Mouse (Mus musculus): ENCODE measurements around the gene Sult5a1. TPM values are rescaled to one million over a fixed set of nuclear protein-coding genes. Genes with fewer than 3 reads are reported as not detected.
A peak's percentile ranks its signal among the peaks of the same experiment; 100 is the strongest.

Sult5a1 gene
- polyA plus RNA-seq, 1 experiment from 2014 or later = 5.8 TPM

- Histone ChIP-seq H3K36me3 (no peaks in the 10 kb centered on the region), H3K4me1 (replicated peaks) (peaks cover 13% of the 10 kb centered on the region), H3K9ac (no peak overlapping the region), H3K27me3 (replicated peaks) (no peaks in the 10 kb centered on the region), H3K4me2 (no peak overlapping the region), H3K4me3 (no peak overlapping the region), H3K27ac (ENCODE audit: poor library complexity, severe bottlenecking) (no peak overlapping the region), H3K9me3 (replicated peaks) (peaks cover 25% of the 10 kb centered on the region)
- ATAC-seq (ENCODE audit: insufficient number of reproducible peaks, low FRiP score) = no peak
- WGBS = 66% methylated on average over 3 of the region's 3 CpGs
These were observed 23.3 kb upstream of the Sult5a1 start for GRCm38 (mm10) chr8:123181391-123181790.

GRCm38 (mm10) chr8:123156070-123156773 is 1.9 kb downstream of the Sult5a1 start:
- 34% methylated on average over 9 of the region's 9 CpGs for WGBS
- no peak overlapping the region for H3K4me2 ChIP-seq
- peak; percentile 50; the same call in 1 of the 2 replicates for ATAC-seq (ENCODE audit: insufficient number of reproducible peaks, low FRiP score)
- H3K27me3 ChIP-seq (replicated peaks) = no peaks in the 10 kb centered on the region
- H3K27ac ChIP-seq (ENCODE audit: poor library complexity, severe bottlenecking) = no peak overlapping the region
- H3K9me3 ChIP-seq (replicated peaks) = no peaks in the 10 kb centered on the region
- H3K4me3 ChIP-seq = no peak overlapping the region
- H3K4me1 ChIP-seq (replicated peaks) = peaks cover 36% of the 10 kb centered on the region
- H3K36me3 ChIP-seq = no peaks in the 10 kb centered on the region
- H3K9ac ChIP-seq = no peak overlapping the region

DNA sequence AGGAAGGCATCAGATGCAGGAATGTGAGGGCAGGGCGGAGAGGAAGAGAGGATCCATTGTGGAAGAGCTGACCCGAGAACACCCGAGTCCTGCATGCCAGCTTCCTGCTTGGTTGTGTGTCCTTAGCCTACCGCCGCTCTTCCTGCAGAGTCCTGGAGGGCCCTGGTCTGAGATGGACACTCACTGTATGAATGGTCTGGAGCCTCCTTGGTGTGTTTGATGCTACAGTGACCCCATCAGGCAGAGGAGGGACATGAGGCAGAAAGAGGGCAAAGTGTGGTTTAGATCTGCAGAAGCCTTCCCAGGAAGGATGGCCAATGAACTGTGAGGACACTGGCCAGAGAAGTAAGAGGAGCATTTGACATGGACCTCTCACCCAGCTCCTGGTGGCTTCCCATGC is 2.9 kb downstream of the Sult5a1 start:
- WGBS = 61% methylated on average over 5 of the region's 5 CpGs
- Histone ChIP-seq H3K27me3 (replicated peaks) (no peaks in the 10 kb centered on the region), H3K4me1 (replicated peaks) (peaks cover 36% of the 10 kb centered on the region), H3K9ac (no peak overlapping the region), H3K27ac (ENCODE audit: poor library complexity, severe bottlenecking) (no peak overlapping the region), H3K4me3 (no peak overlapping the region), H3K9me3 (replicated peaks) (no peaks in the 10 kb centered on the region), H3K4me2 (no peak overlapping the region), H3K36me3 (no peaks in the 10 kb centered on the region)
- ATAC-seq (ENCODE audit: insufficient number of reproducible peaks, low FRiP score) = no peak

DNA sequence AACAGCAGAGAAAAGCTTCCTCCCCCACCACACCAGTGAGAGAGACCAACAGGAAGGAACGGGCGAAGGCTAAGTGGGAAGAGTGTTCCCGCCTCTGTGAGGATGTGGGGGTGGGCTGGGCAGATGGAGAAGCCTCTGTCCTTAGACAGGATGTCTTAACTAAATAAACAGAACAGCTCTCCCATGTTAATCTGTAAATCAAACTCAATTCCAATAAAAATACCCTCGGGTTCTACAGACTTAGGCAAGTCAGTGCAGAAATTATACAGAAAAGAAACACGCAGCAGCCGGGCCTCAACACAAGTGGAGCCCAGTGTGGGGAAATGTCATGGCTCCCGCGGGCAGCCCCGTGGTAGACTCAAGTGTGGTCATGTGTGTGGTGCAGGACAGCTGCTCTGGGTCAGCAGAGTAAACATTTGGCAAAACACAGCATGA is 7.4 kb downstream of the Sult5a1 start:
- peaks cover 1% of the 10 kb centered on the region for H3K4me1 ChIP-seq (replicated peaks)
- no peak overlapping the region for H3K4me2 ChIP-seq
- H3K9me3 ChIP-seq (replicated peaks) = 0 out of 2 replicates have a peak, but pooled peaks cover 3% of the 10 kb centered on the region
- H3K9ac ChIP-seq = no peak overlapping the region
- H3K36me3 ChIP-seq = no peaks in the 10 kb centered on the region
- H3K27ac ChIP-seq (ENCODE audit: poor library complexity, severe bottlenecking) = no peak overlapping the region
- peak; percentile 62 for ATAC-seq (ENCODE audit: insufficient number of reproducible peaks, low FRiP score)
- 63% methylated on average over 9 of the region's 9 CpGs for WGBS
- H3K4me3 ChIP-seq = no peak overlapping the region
- no peaks in the 10 kb centered on the region for H3K27me3 ChIP-seq (replicated peaks)

DNA sequence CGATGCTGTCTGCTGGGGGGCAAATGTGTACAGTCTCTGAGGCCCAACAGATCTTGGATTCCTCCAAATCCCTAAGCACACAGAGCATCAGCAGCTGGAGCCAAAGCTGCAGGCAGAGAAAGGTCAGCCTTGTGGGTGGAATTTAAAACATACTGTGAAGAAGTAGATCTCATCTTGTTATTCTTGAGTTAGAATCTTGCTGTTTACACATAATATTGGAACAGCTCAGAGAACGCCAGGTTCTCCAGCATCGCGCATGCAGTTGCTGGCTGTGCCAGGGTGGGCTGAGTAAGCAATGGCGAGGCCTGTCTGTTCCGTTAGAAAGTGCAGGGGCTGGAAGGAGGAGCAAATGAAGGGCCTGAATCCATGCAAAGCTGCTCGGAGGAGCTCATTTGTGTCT is 11.7 kb downstream of the Sult5a1 start:
- WGBS = 79% methylated on average over 7 of the region's 7 CpGs

GRCm38 (mm10) chr8:123145279-123145678 is 12.8 kb downstream of the Sult5a1 start:
- Histone ChIP-seq H3K27ac (ENCODE audit: poor library complexity, severe bottlenecking) (no peak overlapping the region), H3K9me3 (replicated peaks) (0 out of 2 replicates have a peak, but pooled peaks cover 3% of the 10 kb centered on the region), H3K4me1 (replicated peaks) (no peaks in the 10 kb centered on the region; the same call in 1 of the 2 replicates), H3K9ac (no peak overlapping the region), H3K27me3 (replicated peaks) (no peaks in the 10 kb centered on the region), H3K4me2 (no peak overlapping the region), H3K4me3 (no peak overlapping the region), H3K36me3 (no peaks in the 10 kb centered on the region)
- ATAC-seq (ENCODE audit: insufficient number of reproducible peaks, low FRiP score) = no peak
- 52% methylated on average over 6 of the region's 6 CpGs for WGBS

More for the DNA sequence above, 11.7 kb downstream of the Sult5a1 start:
- no peaks in the 10 kb centered on the region; the same call in 1 of the 2 replicates for H3K4me1 ChIP-seq (replicated peaks)
- H3K9me3 ChIP-seq (replicated peaks) = 0 out of 2 replicates have a peak, but pooled peaks cover 3% of the 10 kb centered on the region
- no peaks in the 10 kb centered on the region for H3K36me3 ChIP-seq
- H3K27ac ChIP-seq (ENCODE audit: poor library complexity, severe bottlenecking) = no peak overlapping the region
- ATAC-seq (ENCODE audit: insufficient number of reproducible peaks, low FRiP score) = no peak
- no peak overlapping the region for H3K9ac ChIP-seq
- H3K4me2 ChIP-seq = no peak overlapping the region
- no peaks in the 10 kb centered on the region for H3K27me3 ChIP-seq (replicated peaks)
- H3K4me3 ChIP-seq = no peak overlapping the region

DNA sequence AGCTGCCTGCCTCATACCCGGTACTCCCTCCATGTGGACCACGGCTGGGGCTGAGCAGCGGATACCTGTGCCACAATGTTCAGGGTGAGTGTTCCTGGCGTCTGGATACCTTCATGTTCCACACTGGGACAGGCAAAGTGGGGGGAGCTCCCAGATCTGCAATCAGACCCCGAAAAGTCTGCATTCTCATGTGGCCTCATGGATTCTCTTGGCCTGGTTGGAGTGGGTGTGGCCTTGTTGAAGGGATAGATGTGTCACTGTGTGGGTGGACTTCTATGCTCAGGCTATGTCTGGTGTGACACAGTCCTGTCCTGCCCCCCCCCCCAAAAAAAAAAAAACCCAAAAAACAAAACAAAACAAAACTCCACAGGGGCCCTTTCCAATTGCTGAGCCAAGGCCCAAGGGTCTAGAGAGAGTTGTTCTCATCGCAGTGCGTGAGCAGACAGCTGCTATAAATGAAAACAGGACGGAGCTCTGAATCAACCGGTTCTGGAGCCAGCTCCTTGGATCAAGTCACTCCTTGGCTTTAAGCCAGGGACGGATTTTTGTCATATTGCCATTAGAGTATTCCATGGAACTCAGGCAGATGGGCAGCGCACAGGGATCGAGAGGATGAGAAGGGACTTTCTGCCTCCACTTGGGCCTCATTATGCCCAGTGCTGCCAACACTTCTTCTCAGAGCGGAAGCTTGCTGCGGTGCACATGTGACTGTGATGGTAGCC is 16.2 kb downstream of the Sult5a1 start:
- WGBS = 69% methylated on average over 14 of the region's 14 CpGs
- no peaks in the 10 kb centered on the region for H3K27me3 ChIP-seq (replicated peaks)
- H3K4me2 ChIP-seq = no peak overlapping the region
- no peak for ATAC-seq (ENCODE audit: insufficient number of reproducible peaks, low FRiP score)
- no peaks in the 10 kb centered on the region for H3K9me3 ChIP-seq (replicated peaks)
- peaks cover 14% of the 10 kb centered on the region for H3K4me1 ChIP-seq (replicated peaks)
- no peaks in the 10 kb centered on the region for H3K36me3 ChIP-seq
- no peak overlapping the region for H3K9ac ChIP-seq
- H3K4me3 ChIP-seq = no peak overlapping the region
- H3K27ac ChIP-seq (ENCODE audit: poor library complexity, severe bottlenecking) = no peak overlapping the region

DNA sequence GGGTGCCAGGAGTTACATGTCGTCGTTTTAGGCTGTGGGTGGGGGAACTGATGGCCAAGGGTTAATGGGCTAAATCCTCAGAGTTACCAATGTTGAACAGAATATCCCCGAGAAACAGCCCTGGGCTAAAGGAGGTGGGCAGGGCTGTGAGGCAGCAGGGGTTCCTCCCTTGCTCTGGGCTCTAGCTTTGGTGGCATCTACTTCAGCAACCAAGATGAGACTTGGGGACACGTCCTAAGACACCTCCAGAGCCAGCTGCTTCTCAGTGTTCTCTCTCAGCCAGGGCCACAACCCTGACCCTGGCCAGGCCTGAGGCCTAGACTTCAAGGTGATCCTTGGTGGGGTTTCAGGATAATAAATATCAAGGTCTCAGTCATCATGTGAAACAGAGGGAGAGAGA is 19.4 kb downstream of the Sult5a1 start:
- Histone ChIP-seq H3K9ac (no peak overlapping the region), H3K4me1 (replicated peaks) (peaks cover 14% of the 10 kb centered on the region), H3K36me3 (no peaks in the 10 kb centered on the region), H3K4me2 (no peak overlapping the region), H3K4me3 (no peak overlapping the region), H3K27ac (ENCODE audit: poor library complexity, severe bottlenecking) (no peak overlapping the region), H3K27me3 (replicated peaks) (0 out of 2 replicates have a peak, but pooled peaks cover 3% of the 10 kb centered on the region), H3K9me3 (replicated peaks) (no peaks in the 10 kb centered on the region)
- no peak for ATAC-seq (ENCODE audit: insufficient number of reproducible peaks, low FRiP score)
- WGBS = 57% methylated on average over 4 of the region's 4 CpGs

DNA sequence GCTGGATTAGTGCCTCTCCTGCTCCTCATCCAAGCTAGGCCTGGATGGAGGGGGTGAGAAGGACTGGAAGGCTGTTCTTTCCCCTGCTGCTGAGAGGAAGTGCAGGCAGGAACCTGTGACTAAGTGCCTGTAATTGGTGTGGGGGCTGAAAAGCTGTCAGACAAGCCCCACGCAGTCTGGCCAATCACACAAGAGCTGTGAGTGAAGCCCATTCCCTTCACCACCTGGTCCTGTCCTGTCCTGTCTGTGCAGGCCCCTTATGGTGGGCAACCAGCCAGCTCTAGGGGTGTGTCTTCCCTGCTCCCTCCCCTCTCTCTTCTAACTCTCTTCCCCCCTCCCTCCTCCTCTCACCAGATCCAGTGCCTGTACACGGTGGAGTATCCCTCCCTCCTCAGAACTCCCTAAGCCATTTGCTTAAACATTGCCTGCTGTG is 20.5 kb downstream of the Sult5a1 start:
- Histone ChIP-seq H3K36me3 (no peaks in the 10 kb centered on the region), H3K4me3 (no peak overlapping the region), H3K27me3 (replicated peaks) (0 out of 2 replicates have a peak, but pooled peaks cover 3% of the 10 kb centered on the region), H3K27ac (ENCODE audit: poor library complexity, severe bottlenecking) (peak overlapping the region; percentile 78), H3K4me2 (no peak overlapping the region), H3K9ac (peak overlapping the region; percentile 33), H3K4me1 (replicated peaks) (peaks cover 14% of the 10 kb centered on the region), H3K9me3 (replicated peaks) (peaks cover 3% of the 10 kb centered on the region; the same call in 1 of the 2 replicates)
- 6% methylated on average over 2 of the region's 2 CpGs for WGBS
- ATAC-seq (ENCODE audit: insufficient number of reproducible peaks, low FRiP score) = peak; percentile 87

DNA sequence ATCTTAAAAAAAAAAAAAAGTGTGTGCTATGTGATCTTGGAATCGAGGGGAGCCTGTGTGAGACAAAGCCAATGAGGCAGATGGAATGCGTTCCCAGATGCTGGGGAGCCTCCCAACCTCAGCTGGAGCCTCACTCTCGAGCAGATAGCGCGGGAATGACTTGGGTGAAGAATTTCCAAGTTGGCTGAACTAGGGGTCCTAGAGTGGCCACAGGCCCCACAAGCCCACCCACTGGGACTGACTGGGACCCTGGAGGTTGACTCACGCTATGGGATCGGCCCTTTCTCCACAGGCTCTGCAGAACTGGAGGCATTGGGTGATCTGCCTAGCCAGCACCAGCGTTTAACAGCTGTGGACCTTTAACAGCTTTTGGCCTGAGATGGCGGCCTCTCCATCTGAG is 21.8 kb downstream of the Sult5a1 start:
- H3K4me2 ChIP-seq = no peak overlapping the region
- H3K36me3 ChIP-seq = no peaks in the 10 kb centered on the region
- WGBS = 67% methylated on average over 9 of the region's 9 CpGs
- no peak overlapping the region for H3K9ac ChIP-seq
- peaks cover 14% of the 10 kb centered on the region for H3K4me1 ChIP-seq (replicated peaks)
- ATAC-seq (ENCODE audit: insufficient number of reproducible peaks, low FRiP score) = no peak
- no peak overlapping the region for H3K27ac ChIP-seq (ENCODE audit: poor library complexity, severe bottlenecking)
- no peak overlapping the region for H3K4me3 ChIP-seq
- 0 out of 2 replicates have a peak, but pooled peaks cover 3% of the 10 kb centered on the region for H3K27me3 ChIP-seq (replicated peaks)
- H3K9me3 ChIP-seq (replicated peaks) = peaks cover 3% of the 10 kb centered on the region; the same call in 1 of the 2 replicates

GRCm38 (mm10) chr8:123135806-123136205 is 22.3 kb downstream of the Sult5a1 start:
- H3K27me3 ChIP-seq (replicated peaks) = peaks cover 3% of the 10 kb centered on the region; the same call in 1 of the 2 replicates
- no peak overlapping the region for H3K4me3 ChIP-seq
- H3K4me2 ChIP-seq = no peak overlapping the region
- H3K27ac ChIP-seq (ENCODE audit: poor library complexity, severe bottlenecking) = no peak overlapping the region
- no peak for ATAC-seq (ENCODE audit: insufficient number of reproducible peaks, low FRiP score)
- H3K36me3 ChIP-seq = no peaks in the 10 kb centered on the region
- H3K9me3 ChIP-seq (replicated peaks) = peaks cover 3% of the 10 kb centered on the region; the same call in 1 of the 2 replicates
- H3K9ac ChIP-seq = 0 out of 2 replicates have a peak overlapping the region, but pooled peaks have one; percentile 12
- 47% methylated on average over 9 of the region's 9 CpGs for WGBS
- H3K4me1 ChIP-seq (replicated peaks) = peaks cover 14% of the 10 kb centered on the region

Measured in heart, embryonic 12.5 days (tissue).